Mouse (Mus musculus) embryonic fibroblast, embryonic 13.5 days (primary cell): ENCODE measurements around the gene Mrpl54.

Experiments used
- CTCF ChIP-seq: IDR thresholded peaks from 2 replicates; pipeline ENCODE4 v1.5.1; 2011; ENCODE audit warnings: mild to moderate bottlenecking, control low read depth, low read length, moderate library complexity, borderline replicate concordance; ENCODE audit not compliant: insufficient read depth
- POLR2A ChIP-seq: IDR thresholded peaks from 2 replicates; pipeline ENCODE4 v1.6.1; 2011; ENCODE audit warnings: low read depth, mild to moderate bottlenecking, control low read depth, low read length, moderate library complexity

- TF ChIP-seq CTCF (no peak), POLR2A (no peak)
Observed at GRCm38 (mm10) chr10:81216260-81216659, 50.5 kb downstream of the Mrpl54 start.
